ENCODE assay signal across 21 mouse cellular contexts in the genomic region with DNA sequence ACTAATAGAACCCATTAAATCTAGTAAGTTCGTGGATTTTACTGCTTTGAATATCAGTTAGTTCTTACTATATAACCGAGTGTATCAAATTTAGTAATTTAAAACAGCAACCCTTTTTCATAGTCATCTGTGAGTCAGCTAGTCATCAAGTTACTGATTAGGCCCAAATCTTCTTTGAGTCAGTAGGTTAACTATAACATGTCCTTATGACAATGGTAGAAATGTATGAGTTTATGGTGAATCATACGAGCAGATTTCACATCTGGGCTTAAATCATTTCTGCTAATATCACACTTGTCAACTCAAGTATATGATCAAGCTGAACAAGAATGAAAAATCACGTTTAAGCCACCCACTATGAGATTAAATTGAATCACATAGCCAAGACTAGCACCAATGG.
DNase-seq lines count a peak whose midpoint lies in the region; ATAC-seq and TF ChIP-seq lines count a peak whose summit lies in the region.
"Had no signal": no experiment of that assay in that cellular context is flagged by ENCODE, and none has a peak within 500 bp of the region (broad histone marks: within the 10 kb centered on the region; RNA-seq: fewer than 3 reads in every experiment).

No protein-coding gene starts in this region.

- H3ac ChIP-seq in C2C12 (ENCODE audit: control insufficient read depth, insufficient read length, low read depth) = no peak overlapping the region

- no peak for TF ChIP-seq CTCF in C2C12 (IDR thresholded peaks at IDR 0.05; ENCODE audit: control insufficient read depth, insufficient read depth, insufficient read length)

- no peaks in the 10 kb centered on the region for H3K27me3 ChIP-seq in C2C12 (ENCODE audit: control insufficient read depth, insufficient read depth, insufficient read length)
- H3K27me3 ChIP-seq: CH12.LX had no signal

- ATAC-seq in megakaryocyte progenitor cell, adult 5-6 weeks (replicated peaks; ENCODE audit: poor library complexity) = no peak
- ATAC-seq: activated CD4-positive, CD25-positive, alpha-beta regulatory T cell, adult 4 months; CD4-positive, CD25-positive, alpha-beta regulatory T cell, adult 4 months; Patski had no signal

- no peak overlapping the region for H3K4me3 ChIP-seq in C2C12 (ENCODE audit: insufficient read depth, poor library complexity, severe bottlenecking)

- peak; percentile 52 for DNase-seq in 3T3-L1 (ENCODE audit: low read depth, low spot score)
- no peak for DNase-seq in layer of hippocampus, postnatal 10 days (ENCODE audit: low spot score in 2 of 2)
- DNase-seq: adrenal gland, adult 2 months; adrenal gland, adult 8-10 months; adrenal gland, postnatal 10 days; adrenal gland, postnatal 14 days; adrenal gland, postnatal 25 days; adrenal gland, postnatal 36 days; B cell, adult 2 months; cerebellum, adult 11 months; cerebellum, adult 11-12 months; cerebellum, adult 18-20 months; cerebellum, adult 2 months; cerebellum, adult 8-10 months had no signal

- H3K79me2 ChIP-seq in C2C12 (ENCODE audit: control insufficient read depth, insufficient read depth) = no peaks in the 10 kb centered on the region

- H3K36me3 ChIP-seq in C2C12 (ENCODE audit: control insufficient read depth, insufficient read depth) = no peaks in the 10 kb centered on the region
- H3K36me3 ChIP-seq: G1E had no signal

- H3K79me3 ChIP-seq in C2C12 (ENCODE audit: low read depth) = no peaks in the 10 kb centered on the region

TF ChIP-seq in C2C12, 6 proteins besides CTCF, POLR2A, EP300 and RAD21:
- TF ChIP-seq CEBPB (IDR thresholded peaks at IDR 0.05; ENCODE audit: low read depth) (peak; percentile 18), FOSL1 (IDR thresholded peaks at IDR 0.05; ENCODE audit: insufficient read depth, low read length, poor library complexity, severe bottlenecking) (peak; percentile 73), USF1 (IDR thresholded peaks at IDR 0.05; ENCODE audit: low read depth) (no peak), MAX (IDR thresholded peaks at IDR 0.05) (no peak), MYOG (IDR thresholded peaks at IDR 0.05; ENCODE audit: control insufficient read depth, extremely low read depth, insufficient read length) (no peak), MYOD1 (IDR thresholded peaks at IDR 0.05; ENCODE audit: control insufficient read depth, insufficient read length, low read depth) (no peak)
